Mouse (Mus musculus) liver, postnatal 0 days (tissue): ENCODE measurements at regions not wholly inside any gene's neighbourhood (a gene's known extent, or its start where the extent isn't known, plus 50 kb on each side); places are given as distances from the start of the nearest gene placed in this dataset.

ENCODE experiments used
- CTCF ChIP-seq: sonication (generic); IDR thresholded peaks from 2 replicates; pipeline ENCODE4 v1.5.1; 2016; ENCODE audit warnings: antibody characterized with exemption, low read depth
- EP300 ChIP-seq: IDR thresholded peaks from 2 replicates; pipeline ENCODE4 v1.6.1; 2016; ENCODE audit warnings: antibody characterized with exemption, low read depth, mild to moderate bottlenecking

DNA sequence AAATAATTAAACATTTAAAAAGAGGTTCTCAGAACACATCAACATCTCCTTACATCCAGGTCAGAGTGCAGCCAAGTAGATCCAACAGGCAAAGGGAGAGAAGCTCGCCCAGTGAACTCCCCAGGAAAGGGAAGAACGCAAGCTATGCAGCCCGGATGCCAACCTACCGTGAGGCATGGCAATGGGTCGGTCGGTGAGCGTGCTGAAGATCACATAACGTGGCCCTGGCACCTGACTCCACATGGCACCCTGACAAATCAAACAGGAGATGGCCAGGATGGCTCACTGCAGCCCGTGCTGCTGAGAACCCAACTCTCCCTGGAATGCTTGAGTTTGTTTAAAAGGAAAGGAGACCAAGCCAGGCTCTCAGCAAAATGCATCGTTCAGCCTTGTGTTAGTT lies 156.0 kb downstream of the Sox9 start:
- TF ChIP-seq CTCF (no peak), EP300 (no peak)
